Mouse (Mus musculus) left cerebral cortex, adult 2 months (tissue): ENCODE data around the gene Sept11. TPM values are rescaled to one million over a fixed set of nuclear protein-coding genes. Genes with fewer than 3 reads are reported as not detected.
A peak's percentile ranks its signal among the peaks of the same experiment; 100 is the strongest.

Experiments used
- DNase-seq, 2 experiments: peaks; one replicate each; pipeline ENCODE4 v3.0.0; 2021 to 2022; ENCODE audit warnings: low spot score in 2 of 2, mixed read lengths in 1 of 2; ENCODE audit errors: extremely low spot score in 1 of 2
- H3K27ac ChIP-seq: fragments of 200-600 bp; 2 replicates; pipeline ENCODE4 v1.8.1; 2022
- H3K4me3 ChIP-seq: fragments of 200-600 bp; 2 replicates; pipeline ENCODE4 v1.8.1; 2022
- CTCF ChIP-seq: fragments of 200-600 bp; IDR thresholded peaks from 2 replicates; pipeline ENCODE4 v1.8.1; 2022; ENCODE audit warnings: antibody characterized with exemption, mild to moderate bottlenecking, moderate library complexity
- intact Hi-C: fragments of 180-260 bp; cut with DNase I; formaldehyde crosslinking; loops from one replicate; pipeline ENCODE4 v1.15.1; 2025
- long read RNA-seq, 2 experiments: library from polyadenylated mRNA; stranded (forward); transcript quantifications; one replicate each; pipeline ENCODE4 v2.0.0; 2021; ENCODE audit warnings: borderline mapping rate in 2 of 2
- total RNA-seq, 2 experiments: library from RNA; stranded (reverse); gene quantifications; 2 replicates each; pipeline ENCODE4 v1.2.3; 2021

The Sept11 gene
- total RNA-seq = 100 to 1,000 TPM; 197 to 203 TPM
- long read RNA-seq, experiment 1, full-length matches to known transcripts = 71 of 151 reads
- long read RNA-seq, experiment 1, partial matches to known transcripts = 16 of 151 reads
- long read RNA-seq, experiment 1, other reads (novel, unspliced or antisense) = 64 of 151 reads
- long read RNA-seq, experiment 2, full-length matches to known transcripts = 52 of 115 reads
- long read RNA-seq, experiment 2, partial matches to known transcripts = 17 of 115 reads
- long read RNA-seq, experiment 2, other reads (novel, unspliced or antisense) = 46 of 115 reads

GRCm38 (mm10) chr5:93092857-93093622 lies at the start of gene Sept11:
Sept11 (plus strand) TSS chr5:93093437.
- TF ChIP-seq CTCF = no peak
- H3K27ac ChIP-seq = peak within 1 kb of the TSS; percentile 98
- peak within 1 kb of the TSS; percentile 87 for H3K4me3 ChIP-seq
- DNase-seq = peak; percentile 95 to 96
- intact Hi-C loops = loop anchor here (2.0 to 5.0 kb wide), 4 partner anchors 34 to 174 kb away; partner anchors contain the start of gene Ccng2

GRCm38 (mm10) chr5:93043688-93044583 lies 49.3 kb upstream of the Sept11 start:
- TF ChIP-seq CTCF = no peak
- Histone ChIP-seq H3K4me3 (peak overlapping the region; percentile 69), H3K27ac (peak overlapping the region; percentile 92)
- intact Hi-C loops = loop anchor here (1.0 to 2.0 kb wide), 2 partner anchors 39 to 43 kb away; no protein-coding TSS in a partner anchor
- DNase-seq = peak in 1 of 2 experiments; percentile 34

- peak within 1 kb of the TSS; percentile 69 for H3K4me3 ChIP-seq
- intact Hi-C loops = loop anchor here (2.0 to 5.0 kb wide), 3 partner anchors 44 to 118 kb away; no protein-coding TSS in a partner anchor
- DNase-seq = peak; percentile 61 to 69
- H3K27ac ChIP-seq = peak within 1 kb of the TSS; percentile 92
- TF ChIP-seq CTCF = no peak; the same call in none of the 2 replicates
Observed at GRCm38 (mm10) chr5:93044584-93045370, 48.5 kb upstream of the Sept11 start, which contains the start of gene Sowahb. Sowahb (minus strand) TSS chr5:93045022.

GRCm38 (mm10) chr5:93045371-93045714 lies 47.9 kb upstream of the Sept11 start:
- peak overlapping the region; percentile 69 for H3K4me3 ChIP-seq
- H3K27ac ChIP-seq = peak overlapping the region; percentile 92
- intact Hi-C loops = loop anchor here (2.0 to 5.0 kb wide), 3 partner anchors 45 to 117 kb away; no protein-coding TSS in a partner anchor
- DNase-seq = no peak
- TF ChIP-seq CTCF = no peak

GRCm38 (mm10) chr5:93046306-93046845 lies 46.9 kb upstream of the Sept11 start:
- intact Hi-C loops = loop anchor here (2.0 to 5.0 kb wide), 3 partner anchors 66 to 116 kb away; no protein-coding TSS in a partner anchor
- Histone ChIP-seq H3K27ac (peak overlapping the region; percentile 92; the same call in 1 of the 2 replicates), H3K4me3 (peak overlapping the region; percentile 69; the same call in 1 of the 2 replicates)
- no peak for TF ChIP-seq CTCF
- no peak for DNase-seq

- no peak for DNase-seq
- TF ChIP-seq CTCF = no peak
- Histone ChIP-seq H3K4me3 (no peak overlapping the region), H3K27ac (no peak overlapping the region)
- intact Hi-C loops = loop anchor here (5.0 kb wide), 2 partner anchors 91 to 114 kb away; no protein-coding TSS in a partner anchor
Observed at GRCm38 (mm10) chr5:93048481-93049240, 44.6 kb upstream of the Sept11 start.

GRCm38 (mm10) chr5:93049971-93050370 lies 43.3 kb upstream of the Sept11 start:
- Histone ChIP-seq H3K27ac (no peak overlapping the region), H3K4me3 (no peak overlapping the region)
- TF ChIP-seq CTCF = no peak
- no peak for DNase-seq
- intact Hi-C loops = loop anchor here (5.0 kb wide), 2 partner anchors 93 to 112 kb away; no protein-coding TSS in a partner anchor

GRCm38 (mm10) chr5:93051041-93051440 lies 42.2 kb upstream of the Sept11 start:
- DNase-seq = no peak
- intact Hi-C loops = no loop called here
- no peak overlapping the region for H3K4me3 ChIP-seq
- H3K27ac ChIP-seq = no peak overlapping the region
- no peak; the same call in 1 of the 2 replicates for TF ChIP-seq CTCF

- Histone ChIP-seq H3K27ac (no peak overlapping the region), H3K4me3 (no peak overlapping the region)
- intact Hi-C loops = no loop called here
- TF ChIP-seq CTCF = no peak
- DNase-seq = no peak
Observed at GRCm38 (mm10) chr5:93051951-93052350, 41.3 kb upstream of the Sept11 start.
